Mouse (Mus musculus) frontal cortex, postnatal 10 days (tissue): ENCODE results near the gene Crebrf.

Experiments
- DNase-seq, 2 experiments: peaks; one replicate each; pipeline ENCODE4 v3.0.0; 2022; ENCODE audit warnings: low spot score in 2 of 2, mixed read lengths in 1 of 2

Gene Crebrf

GRCm38 (mm10) chr17:26715271-26715758 lies at the start of gene Crebrf:
Crebrf (plus strand) TSS chr17:26715650.
- DNase-seq, result peak; percentile 99

- no peak for DNase-seq
These were observed 44.2 kb upstream of the Crebrf start for GRCm38 (mm10) chr17:26671268-26671667.

- DNase-seq, result no peak
These were observed 39.6 kb upstream of the Crebrf start for GRCm38 (mm10) chr17:26675845-26676244.

GRCm38 (mm10) chr17:26676252-26676615 lies 39.2 kb upstream of the Crebrf start:
- peak; percentile 82 to 88 for DNase-seq

- peak in 1 of 2 experiments; percentile 61 for DNase-seq
These were observed 38.7 kb upstream of the Crebrf start for GRCm38 (mm10) chr17:26676616-26677376.

GRCm38 (mm10) chr17:26677711-26678637 lies 37.5 kb upstream of the Crebrf start:
- DNase-seq, result no peak

GRCm38 (mm10) chr17:26681276-26681675 lies 34.2 kb upstream of the Crebrf start:
- DNase-seq, result no peak

GRCm38 (mm10) chr17:26686334-26687000 lies 29.0 kb upstream of the Crebrf start:
- DNase-seq, result no peak

GRCm38 (mm10) chr17:26688795-26689735 lies 26.4 kb upstream of the Crebrf start:
- peak in 1 of 2 experiments; percentile 50 for DNase-seq

GRCm38 (mm10) chr17:26689810-26690209 lies 25.6 kb upstream of the Crebrf start:
- no peak for DNase-seq

GRCm38 (mm10) chr17:26690236-26690635 lies 25.2 kb upstream of the Crebrf start:
- DNase-seq, result no peak

- no peak for DNase-seq
These were observed 24.3 kb upstream of the Crebrf start for GRCm38 (mm10) chr17:26691110-26691509.

GRCm38 (mm10) chr17:26693424-26693823 lies 22.0 kb upstream of the Crebrf start:
- DNase-seq, result no peak

GRCm38 (mm10) chr17:26694171-26694570 lies 21.3 kb upstream of the Crebrf start:
- DNase-seq, result no peak

GRCm38 (mm10) chr17:26695193-26695592 lies 20.3 kb upstream of the Crebrf start:
- no peak for DNase-seq

- no peak for DNase-seq
These were observed 16.6 kb upstream of the Crebrf start for GRCm38 (mm10) chr17:26698846-26699245.

GRCm38 (mm10) chr17:26699819-26700616 lies 15.4 kb upstream of the Crebrf start:
- DNase-seq, result no peak

GRCm38 (mm10) chr17:26701565-26701964 lies 13.9 kb upstream of the Crebrf start:
- DNase-seq, result no peak

GRCm38 (mm10) chr17:26702621-26703020 lies 12.8 kb upstream of the Crebrf start:
- no peak for DNase-seq

- DNase-seq, result no peak
These were observed 11.8 kb upstream of the Crebrf start for GRCm38 (mm10) chr17:26703671-26704070.
